Mouse (Mus musculus) G1E (cell line): ENCODE data around the gene Csf1.

Experiments
- CTCF ChIP-seq: IDR thresholded peaks from 2 replicates; pipeline ENCODE4 v1.5.1; 2012; ENCODE audit warnings: low read depth, low read length, inconsistent platforms, mixed read lengths
- POLR2AphosphoS5 ChIP-seq: IDR thresholded peaks from 2 replicates; pipeline ENCODE4 v1.6.1; 2012; ENCODE audit warnings: low read depth, low read length, inconsistent platforms; ENCODE audit not compliant: insufficient replicate concordance
- TAL1 ChIP-seq: conservative IDR thresholded peaks from 2 replicates; pipeline ENCODE4 v1.6.1; 2012; ENCODE audit warnings: low read depth, low read length, inconsistent platforms, mixed read lengths

DNA sequence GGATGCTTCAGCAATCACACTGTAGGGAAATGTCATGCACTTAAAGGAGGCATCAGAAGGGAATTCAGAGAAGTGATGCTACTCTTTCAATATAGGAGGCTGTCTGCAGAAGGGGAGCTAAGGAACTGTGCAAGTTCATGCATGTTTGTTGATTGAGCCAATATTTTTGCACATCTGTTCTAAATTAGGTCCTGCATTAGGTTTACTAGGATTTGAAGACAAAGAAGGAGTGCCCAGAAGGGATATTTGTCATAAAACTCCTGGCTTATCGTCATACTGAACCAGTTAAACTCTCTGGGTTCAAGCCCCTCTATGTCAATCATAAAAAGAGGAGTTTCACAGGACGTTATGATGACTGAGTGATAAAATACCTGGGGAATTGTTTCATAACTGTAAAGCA is 30.0 kb downstream of the Csf1 start:
- TF ChIP-seq CTCF = no peak
- TF ChIP-seq TAL1 = no peak
- TF ChIP-seq POLR2AphosphoS5 = no peak
